Mouse (Mus musculus): ENCODE data around the gene Tigd3.

Tigd3 gene

DNA sequence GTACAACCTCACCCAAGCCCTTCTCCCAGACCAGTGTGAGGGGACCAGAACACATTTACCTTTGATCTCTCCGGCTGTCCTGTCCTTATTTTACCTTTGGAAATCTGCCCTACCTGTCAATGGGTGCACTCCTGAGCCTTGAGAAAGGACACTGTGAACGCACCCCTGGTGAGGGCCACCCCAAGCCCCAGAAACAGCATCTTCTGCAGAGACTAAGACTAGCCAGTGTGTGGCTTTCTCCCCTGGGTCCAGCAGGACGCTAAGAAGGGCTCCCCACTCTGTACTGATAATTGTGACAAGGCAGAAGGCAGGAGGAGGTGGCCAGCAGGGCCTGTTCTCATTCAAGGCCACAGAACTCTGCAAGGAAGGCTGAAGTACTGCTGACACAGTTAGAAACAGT, 15.0 kb downstream of the Tigd3 start:
- in situ Hi-C loops (cut with MboI; ENCODE audit: low sequenced_read_pairs) = no loop called here

GRCm38 (mm10) chr19:5878362-5878722, 15.6 kb downstream of the Tigd3 start:
- in situ Hi-C loops (cut with MboI; ENCODE audit: low sequenced_read_pairs) = no loop called here

DNA sequence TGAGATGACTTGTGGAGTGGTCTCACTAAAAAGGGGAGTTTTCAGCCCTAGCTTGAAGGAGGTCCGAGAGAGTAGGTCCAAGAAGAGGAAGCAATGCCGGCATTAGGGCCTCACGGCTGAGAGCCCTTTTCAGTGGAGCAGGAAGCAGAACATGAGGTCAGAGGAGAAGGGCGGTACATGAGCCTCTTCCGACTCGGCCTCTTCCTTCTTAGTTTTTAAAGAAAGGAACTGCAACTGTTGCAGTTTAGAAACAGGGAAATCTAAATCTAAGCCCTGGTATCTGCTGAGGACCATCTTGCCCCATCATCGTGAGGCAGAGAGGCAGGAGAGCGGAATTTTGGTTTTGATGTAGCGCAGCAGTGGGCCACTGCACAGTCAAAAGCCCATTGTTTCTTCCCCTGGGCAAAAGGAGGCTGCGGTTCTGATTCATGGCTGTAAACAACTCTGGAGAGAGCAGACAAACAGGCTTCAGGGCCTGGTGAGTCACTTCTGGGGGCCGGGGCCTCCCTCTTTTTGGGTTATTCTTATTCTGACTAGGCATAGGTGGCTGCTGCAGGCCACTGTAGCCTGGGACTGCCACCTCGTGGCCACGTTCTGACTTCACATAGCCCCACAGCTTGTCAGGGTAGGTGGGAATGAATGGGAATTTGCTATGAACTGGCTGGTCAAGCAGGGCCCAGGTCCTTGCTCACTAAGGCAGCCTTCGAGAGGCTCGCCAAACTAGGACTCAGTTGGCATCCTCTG, 16.2 kb downstream of the Tigd3 start, which contains the start of gene Slc25a45:
Gene Slc25a45, plus strand, starts transcription at position 191 of the 744 bp plus-strand sequence.
- in situ Hi-C loops (cut with MboI; ENCODE audit: low sequenced_read_pairs) = no loop called here

- in situ Hi-C loops (cut with MboI; ENCODE audit: low sequenced_read_pairs) = no loop called here
These were observed 18.9 kb downstream of the Tigd3 start, which contains the start of gene Frmd8 for GRCm38 (mm10) chr19:5874969-5875480. Frmd8 (minus strand) TSS chr19:5875274.

DNA sequence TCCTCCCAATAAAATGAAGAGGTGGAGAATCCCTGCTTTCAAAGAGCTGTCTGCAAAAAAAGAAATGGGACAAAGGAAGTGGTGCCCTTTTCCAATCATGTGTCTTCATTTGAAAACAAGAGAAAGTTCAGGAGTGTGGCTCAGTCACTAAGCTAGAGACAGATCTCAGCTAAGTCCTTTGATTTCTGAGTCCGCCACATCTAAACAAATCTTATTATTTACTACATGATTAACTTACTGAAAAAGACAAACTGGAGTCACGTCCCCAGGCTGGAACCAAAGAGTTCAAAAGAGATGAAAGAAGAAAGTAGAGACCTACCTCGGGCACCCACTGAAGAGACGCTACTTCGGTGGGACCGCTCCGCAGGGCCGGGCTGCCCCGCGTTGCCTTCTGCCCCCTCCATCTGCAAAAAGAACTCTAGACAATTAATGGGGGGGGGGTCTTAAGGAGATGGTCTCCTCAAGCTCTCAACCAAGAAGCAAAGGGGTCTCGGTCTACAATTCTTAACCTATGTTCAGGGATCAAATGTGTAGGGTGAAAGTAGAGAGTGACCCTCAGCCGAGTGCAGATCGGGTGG, 19.5 kb downstream of the Tigd3 start:
- in situ Hi-C loops (cut with MboI; ENCODE audit: low sequenced_read_pairs) = no loop called here

GRCm38 (mm10) chr19:5872931-5873556, 20.9 kb downstream of the Tigd3 start:
- in situ Hi-C loops (cut with MboI; ENCODE audit: low sequenced_read_pairs) = no loop called here

DNA sequence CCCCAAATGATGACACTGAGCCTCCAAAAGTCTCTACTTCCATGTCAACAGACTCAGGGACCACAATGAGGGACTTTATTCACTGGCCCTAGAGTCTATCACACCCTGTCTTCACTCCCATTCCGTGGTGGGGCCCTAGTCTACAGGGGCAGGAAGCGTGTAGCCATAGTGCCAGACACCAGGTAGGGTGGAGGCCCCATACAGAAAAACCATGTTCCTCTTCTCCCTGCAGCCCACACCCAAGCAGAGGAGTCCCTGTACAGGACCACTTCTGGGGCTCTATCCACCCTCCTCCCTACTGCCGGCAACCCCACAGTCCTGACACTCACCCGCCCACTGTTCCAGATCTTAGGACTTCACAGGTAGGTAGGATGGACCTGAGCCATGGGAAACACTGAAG, 21.4 kb downstream of the Tigd3 start:
- in situ Hi-C loops (cut with MboI; ENCODE audit: low sequenced_read_pairs) = no loop called here

- in situ Hi-C loops (cut with MboI; ENCODE audit: low sequenced_read_pairs) = no loop called here
These were observed 22.3 kb downstream of the Tigd3 start for GRCm38 (mm10) chr19:5871683-5872082.

DNA sequence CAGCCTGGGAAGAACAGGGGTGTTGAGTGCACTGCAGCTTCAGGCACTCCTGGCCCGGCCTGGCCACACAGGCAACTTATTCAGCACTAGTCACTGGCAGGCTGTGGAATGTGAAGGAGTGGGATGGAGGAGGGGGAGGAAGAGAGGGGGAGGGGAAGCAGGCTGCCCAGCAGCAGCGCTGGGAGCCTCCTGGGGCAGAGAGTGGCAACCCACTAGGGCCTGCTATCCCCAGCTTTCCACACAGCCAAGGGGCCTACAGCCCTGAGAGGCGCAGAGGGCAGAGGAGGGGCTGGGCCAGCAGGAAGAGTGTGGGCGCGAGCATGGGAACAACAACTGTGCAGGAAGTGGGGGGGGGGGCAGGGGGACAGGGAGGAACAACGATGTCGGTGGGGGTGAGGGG, 22.7 kb downstream of the Tigd3 start:
- in situ Hi-C loops (cut with MboI; ENCODE audit: low sequenced_read_pairs) = no loop called here

- in situ Hi-C loops (cut with MboI; ENCODE audit: low sequenced_read_pairs) = no loop called here
These were observed 25.9 kb downstream of the Tigd3 start for GRCm38 (mm10) chr19:5868096-5868495.

DNA sequence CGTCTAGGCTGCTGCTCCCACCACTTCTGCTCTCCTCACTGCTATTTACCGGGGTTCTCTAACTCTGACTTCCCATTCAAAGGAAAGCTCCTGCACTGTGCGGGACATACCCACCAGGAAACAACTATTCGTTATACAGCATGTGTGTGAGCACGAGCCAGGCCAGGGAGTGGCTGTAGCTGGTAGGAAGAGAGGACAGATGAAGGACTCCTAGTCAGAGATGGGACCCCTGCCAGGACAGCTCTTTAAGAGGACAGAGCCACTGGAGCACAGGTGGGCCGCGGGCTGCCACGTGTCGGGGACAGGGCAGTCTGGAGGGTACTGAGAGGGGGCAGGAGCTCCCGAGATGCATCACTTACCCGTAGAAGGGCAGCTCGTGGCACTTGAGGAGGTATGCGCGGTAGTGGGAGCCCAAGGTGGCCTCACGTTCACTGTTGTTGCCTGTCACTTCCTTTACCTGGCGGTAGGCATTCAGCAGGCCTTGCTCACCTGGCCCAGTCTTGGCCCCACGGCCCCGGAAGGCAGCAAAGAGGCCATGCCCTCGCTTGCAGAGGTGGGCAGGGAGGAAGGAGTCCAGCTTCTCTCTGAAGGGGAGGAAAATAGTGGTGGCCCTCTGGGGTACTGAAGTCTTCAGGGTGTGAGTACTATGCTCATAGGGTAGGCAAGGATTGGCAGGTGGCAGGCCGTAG, 29.1 kb downstream of the Tigd3 start:
- in situ Hi-C loops (cut with MboI; ENCODE audit: low sequenced_read_pairs) = no loop called here

GRCm38 (mm10) chr19:5863776-5864175, 30.2 kb downstream of the Tigd3 start:
- in situ Hi-C loops (cut with MboI; ENCODE audit: low sequenced_read_pairs) = no loop called here

DNA sequence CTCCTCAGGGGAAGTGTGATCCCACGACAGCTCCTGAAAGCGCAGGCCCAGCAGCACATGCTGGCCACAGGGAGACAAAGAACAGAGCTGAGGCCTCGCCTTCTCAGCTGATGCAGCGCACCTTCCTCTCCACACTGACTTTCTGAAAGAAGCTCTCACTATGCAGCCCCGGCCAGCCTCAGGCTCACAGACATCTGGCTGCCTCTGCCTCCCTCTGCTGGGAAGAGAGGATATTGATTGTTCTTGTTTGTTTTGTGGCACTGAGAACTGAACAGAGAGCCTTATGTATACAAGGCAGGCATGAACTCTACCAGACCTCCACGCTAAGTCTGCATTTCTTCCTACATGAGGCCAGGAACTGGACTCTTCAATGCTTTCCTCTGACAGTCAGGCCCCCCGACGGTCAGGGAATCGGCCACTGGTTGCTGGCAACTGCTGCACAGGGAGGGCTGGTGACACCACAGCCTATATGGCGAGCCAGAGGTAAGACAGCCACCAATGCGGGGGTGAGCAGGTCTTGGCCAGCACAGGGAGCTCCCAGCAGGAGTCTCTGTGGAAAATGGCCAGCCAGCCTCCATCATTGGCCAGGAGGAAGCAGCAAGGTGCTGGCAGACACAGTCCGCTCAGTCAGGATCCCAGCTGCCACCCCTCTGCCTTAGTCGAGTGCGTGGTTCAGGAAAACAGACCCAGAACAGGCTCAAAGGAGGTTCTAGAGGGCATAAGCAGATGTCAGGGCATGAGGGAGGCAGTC, 31.4 kb downstream of the Tigd3 start:
- in situ Hi-C loops (cut with MboI; ENCODE audit: low sequenced_read_pairs) = no loop called here

DNA sequence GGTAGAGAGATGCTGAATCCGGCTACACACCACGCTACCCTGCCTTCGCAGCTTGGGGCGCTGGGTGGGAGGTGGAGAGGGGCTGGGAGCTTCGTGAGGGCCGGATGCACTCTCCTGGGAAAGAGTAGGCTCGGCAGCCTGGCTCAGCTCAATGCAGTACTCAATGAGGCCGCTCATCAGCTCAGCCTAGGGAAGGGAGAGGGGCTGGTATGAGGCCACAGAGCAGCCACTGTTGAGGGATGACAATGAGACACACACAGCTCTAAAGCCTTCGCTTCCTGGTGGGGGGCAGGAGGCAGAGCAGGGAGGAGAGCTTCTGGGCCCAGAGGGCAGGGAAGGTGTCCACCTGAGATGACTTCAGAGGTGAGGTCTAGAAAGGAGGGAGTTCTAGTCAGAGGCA, 37.3 kb downstream of the Tigd3 start:
- in situ Hi-C loops (cut with MboI; ENCODE audit: low sequenced_read_pairs) = no loop called here

DNA sequence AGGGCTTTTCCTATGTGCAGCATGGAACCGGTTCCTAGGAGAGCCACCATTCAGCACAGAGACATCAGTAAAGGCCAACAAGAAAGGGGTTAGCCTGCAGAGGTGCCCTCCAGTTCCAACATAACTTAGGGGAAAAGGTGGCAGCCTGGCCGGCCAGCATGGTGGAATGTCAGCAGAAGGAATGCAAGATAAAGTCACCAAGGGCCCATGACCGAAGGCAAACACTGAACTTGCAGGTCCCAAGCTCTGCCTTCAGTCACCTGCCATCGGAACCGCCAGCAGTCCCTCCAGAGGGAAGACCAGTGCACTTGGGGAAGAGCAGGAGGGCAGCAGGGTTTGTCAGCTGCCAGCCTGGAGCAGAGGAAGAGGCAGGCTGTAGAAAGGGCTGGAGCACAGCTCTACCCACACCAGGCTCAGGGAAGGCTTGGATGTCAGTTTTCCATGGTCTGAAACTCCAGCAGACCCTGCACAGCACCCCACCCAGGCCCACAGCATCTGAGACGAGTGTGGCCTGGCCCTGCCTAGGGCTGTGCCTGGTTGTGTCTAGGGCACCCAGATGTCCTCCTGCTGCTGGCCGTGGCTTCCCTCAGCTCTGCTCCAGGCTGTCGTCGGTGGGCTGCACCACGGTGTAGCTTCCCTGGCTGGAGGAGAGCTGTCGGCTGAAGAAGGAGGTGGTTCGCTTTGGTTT, 41.8 kb downstream of the Tigd3 start:
- in situ Hi-C loops (cut with MboI; ENCODE audit: low sequenced_read_pairs) = no loop called here

GRCm38 (mm10) chr19:5851481-5851971, 42.4 kb downstream of the Tigd3 start:
- in situ Hi-C loops (cut with MboI; ENCODE audit: low sequenced_read_pairs) = no loop called here

GRCm38 (mm10) chr19:5850860-5851259, 43.1 kb downstream of the Tigd3 start:
- in situ Hi-C loops (cut with MboI; ENCODE audit: low sequenced_read_pairs) = no loop called here

DNA sequence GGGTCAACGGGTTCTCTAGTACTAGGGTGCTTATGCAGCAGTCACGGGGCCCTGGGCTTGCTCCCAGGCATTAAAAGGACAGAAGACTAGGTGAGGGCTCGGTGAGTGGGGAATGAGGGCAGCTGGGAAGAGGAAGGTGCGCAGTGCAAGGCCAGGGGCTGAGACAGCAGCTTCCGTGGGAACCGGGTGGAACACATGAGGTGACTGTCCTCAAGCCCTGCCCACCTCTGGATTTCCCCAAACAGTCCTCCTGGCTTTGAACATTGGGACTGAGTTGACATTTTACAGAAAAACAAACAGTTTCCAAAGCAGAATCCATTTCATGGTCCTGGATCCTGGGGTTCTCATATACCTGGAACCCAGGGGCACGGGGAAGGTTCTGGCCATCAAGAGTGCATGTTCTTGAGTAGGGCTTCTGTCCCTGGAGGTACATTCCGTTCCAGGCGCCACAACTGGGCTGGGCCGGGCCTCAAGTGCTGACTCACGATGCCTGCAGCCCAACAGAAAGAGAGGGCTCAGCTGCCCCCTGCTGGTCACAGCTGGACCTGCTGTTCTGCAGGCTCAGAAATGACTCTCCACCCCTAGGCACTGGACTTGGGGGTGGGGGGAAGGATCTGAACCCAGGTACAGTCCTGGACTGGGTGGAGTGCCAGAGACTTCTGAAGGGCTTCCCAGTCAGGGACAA, 44.0 kb downstream of the Tigd3 start:
- in situ Hi-C loops (cut with MboI; ENCODE audit: low sequenced_read_pairs) = no loop called here

Data from CH12F3 (cell line).